Mouse (Mus musculus) hindbrain, embryonic 15.5 days (tissue): Measurements from ENCODE around the gene Reps2. TPM values are rescaled to one million over a fixed set of nuclear protein-coding genes. Genes with fewer than 3 reads are reported as not detected.

ENCODE experiments used
- ATAC-seq: fragments of 200-750 bp; cut with Nextera tagmentation; 2 replicates; pipeline ENCODE4 v1.8.0; 2017; ENCODE audit warnings: low read depth, moderate number of reproducible peaks, moderate TSS enrichment; ENCODE audit not compliant: low FRiP score
- H3K27ac ChIP-seq: fragments of 300-500 bp; sonication (generic); replicated peaks from 2 replicates; pipeline ENCODE4 v1.5.1; 2015; ENCODE audit warnings: mild to moderate bottlenecking, inconsistent platforms
- H3K27me3 ChIP-seq: fragments of 300-500 bp; sonication (generic); 2 replicates; pipeline ENCODE4 v1.6.1; 2015; ENCODE audit warnings: control low read depth, inconsistent platforms
- H3K36me3 ChIP-seq: fragments of 300-500 bp; sonication (generic); 2 replicates; pipeline ENCODE4 v1.6.1; 2015; ENCODE audit warnings: control low read depth, inconsistent platforms
- H3K4me1 ChIP-seq: fragments of 300-500 bp; sonication (generic); replicated peaks from 2 replicates; pipeline ENCODE4 v1.6.1; 2015; ENCODE audit warnings: control low read depth, inconsistent platforms
- H3K4me2 ChIP-seq: fragments of 300-500 bp; sonication (generic); 2 replicates; pipeline ENCODE4 v1.6.1; 2015; ENCODE audit warnings: moderate library complexity, mild to moderate bottlenecking, inconsistent platforms
- H3K4me3 ChIP-seq: fragments of 300-500 bp; sonication (generic); 2 replicates; pipeline ENCODE4 v1.5.1; 2015; ENCODE audit warnings: mild to moderate bottlenecking, inconsistent platforms
- H3K9ac ChIP-seq: fragments of 300-500 bp; sonication (generic); 2 replicates; pipeline ENCODE4 v1.6.1; 2015; ENCODE audit warnings: inconsistent platforms
- H3K9me3 ChIP-seq: fragments of 300-500 bp; sonication (generic); 2 replicates; pipeline ENCODE4 v1.6.1; 2016; ENCODE audit warnings: control low read depth, inconsistent platforms
- WGBS: fragments of 180-500 bp; shearing (Covaris S2); methylation state at CpG from one replicate; pipeline ENCODE4 v1.1.7; 2015; 5-methylcytosine and 5-hydroxymethylcytosine counted together
- polyA plus RNA-seq: library from polyadenylated mRNA; unstranded; fragments of >200 nt; fragmentation: Nextera tagmentation; extraction: Ambion mirVana; gene quantifications from 2 replicates; pipeline ENCODE4 v1.2.1, GENCODE M21; 2015

Gene Reps2
- polyA plus RNA-seq, 1 experiment from 2014 or later, result 3.4 TPM

- Histone ChIP-seq H3K36me3 (no peaks in the 10 kb centered on the region), H3K9ac (no peak overlapping the region), H3K27me3 (peaks cover 18% of the 10 kb centered on the region; the same call in 1 of the 2 replicates), H3K9me3 (no peaks in the 10 kb centered on the region), H3K4me2 (no peak overlapping the region), H3K4me3 (no peak overlapping the region), H3K27ac (no peak overlapping the region), H3K4me1 (no peaks in the 10 kb centered on the region)
- 89% methylated on average over 2 of the region's 2 CpGs for WGBS
- ATAC-seq, result no peak
Observed at GRCm38 (mm10) chrX:162413124-162413523, 230.3 kb downstream of the Reps2 start.

GRCm38 (mm10) chrX:162407291-162407690 lies 236.2 kb downstream of the Reps2 start:
- WGBS, result 46% methylated on average over 4 of the region's 4 CpGs
- Histone ChIP-seq H3K4me2 (no peak overlapping the region), H3K36me3 (no peaks in the 10 kb centered on the region), H3K27ac (no peak overlapping the region), H3K27me3 (peaks cover 14% of the 10 kb centered on the region; the same call in 1 of the 2 replicates), H3K4me1 (no peaks in the 10 kb centered on the region), H3K9ac (no peak overlapping the region), H3K4me3 (no peak overlapping the region), H3K9me3 (no peaks in the 10 kb centered on the region)
- ATAC-seq, result no peak

GRCm38 (mm10) chrX:162402487-162402886 lies 241.0 kb downstream of the Reps2 start:
- no peak overlapping the region for H3K4me2 ChIP-seq
- no peak overlapping the region for H3K27ac ChIP-seq
- H3K9ac ChIP-seq, result no peak overlapping the region
- no peaks in the 10 kb centered on the region for H3K4me1 ChIP-seq
- H3K27me3 ChIP-seq, result 0 out of 2 replicates have a peak, but pooled peaks cover 5% of the 10 kb centered on the region
- H3K4me3 ChIP-seq, result no peak overlapping the region
- H3K36me3 ChIP-seq, result no peaks in the 10 kb centered on the region
- no peak for ATAC-seq
- H3K9me3 ChIP-seq, result no peaks in the 10 kb centered on the region
- WGBS, result 71% methylated on average over 3 of the region's 3 CpGs

- Histone ChIP-seq H3K4me3 (no peak overlapping the region), H3K36me3 (no peaks in the 10 kb centered on the region), H3K9me3 (no peaks in the 10 kb centered on the region), H3K4me1 (no peaks in the 10 kb centered on the region), H3K9ac (no peak overlapping the region), H3K4me2 (no peak overlapping the region), H3K27me3 (no peaks in the 10 kb centered on the region), H3K27ac (no peak overlapping the region)
- ATAC-seq, result no peak
- WGBS, result 93% methylated on average over 1 of the region's 1 CpGs
Observed at GRCm38 (mm10) chrX:162380730-162381129, 262.7 kb downstream of the Reps2 start.

GRCm38 (mm10) chrX:162363206-162363605 lies 280.2 kb downstream of the Reps2 start:
- H3K4me3 ChIP-seq, result no peak overlapping the region
- H3K4me1 ChIP-seq, result no peaks in the 10 kb centered on the region
- no peak for ATAC-seq
- H3K9ac ChIP-seq, result no peak overlapping the region
- H3K4me2 ChIP-seq, result no peak overlapping the region
- no peaks in the 10 kb centered on the region for H3K27me3 ChIP-seq
- no peaks in the 10 kb centered on the region for H3K9me3 ChIP-seq
- H3K27ac ChIP-seq, result no peak overlapping the region
- 61% methylated on average over 2 of the region's 2 CpGs for WGBS
- H3K36me3 ChIP-seq, result no peaks in the 10 kb centered on the region

Other genes starting within 250 kb of the Reps2 start
- 229 and 233 TPM in 2 replicates for gene Rbbp7, start 116.8 kb upstream of the Reps2 start, polyA plus RNA-seq
- gene Txlng, start 185.8 kb upstream of the Reps2 start, polyA plus RNA-seq, result 11.3 and 13.1 TPM in 2 replicates
- 30.9 and 34.0 TPM in 2 replicates for gene Syap1, start 244.8 kb upstream of the Reps2 start, polyA plus RNA-seq